Mouse (Mus musculus) heart, postnatal 10 days (tissue): ENCODE data around the gene Adgrl1. TPM values are rescaled to one million over a fixed set of nuclear protein-coding genes. Genes with fewer than 3 reads are reported as not detected.

Experiments used
- DNase-seq, 2 experiments: peaks; one replicate each; pipeline ENCODE4 v3.0.0; 2021
- intact Hi-C: fragments of 180-260 bp; cut with DNase I; formaldehyde crosslinking; loops from one replicate; pipeline ENCODE4 v1.15.1; 2025
- total RNA-seq, 2 experiments: library from RNA; stranded (reverse); gene quantifications; 2 replicates each; pipeline ENCODE4 v1.2.3; 2021

Adgrl1 gene
- total RNA-seq, 2 experiments from 2014 or later = 29.8 to 29.9 TPM

DNA sequence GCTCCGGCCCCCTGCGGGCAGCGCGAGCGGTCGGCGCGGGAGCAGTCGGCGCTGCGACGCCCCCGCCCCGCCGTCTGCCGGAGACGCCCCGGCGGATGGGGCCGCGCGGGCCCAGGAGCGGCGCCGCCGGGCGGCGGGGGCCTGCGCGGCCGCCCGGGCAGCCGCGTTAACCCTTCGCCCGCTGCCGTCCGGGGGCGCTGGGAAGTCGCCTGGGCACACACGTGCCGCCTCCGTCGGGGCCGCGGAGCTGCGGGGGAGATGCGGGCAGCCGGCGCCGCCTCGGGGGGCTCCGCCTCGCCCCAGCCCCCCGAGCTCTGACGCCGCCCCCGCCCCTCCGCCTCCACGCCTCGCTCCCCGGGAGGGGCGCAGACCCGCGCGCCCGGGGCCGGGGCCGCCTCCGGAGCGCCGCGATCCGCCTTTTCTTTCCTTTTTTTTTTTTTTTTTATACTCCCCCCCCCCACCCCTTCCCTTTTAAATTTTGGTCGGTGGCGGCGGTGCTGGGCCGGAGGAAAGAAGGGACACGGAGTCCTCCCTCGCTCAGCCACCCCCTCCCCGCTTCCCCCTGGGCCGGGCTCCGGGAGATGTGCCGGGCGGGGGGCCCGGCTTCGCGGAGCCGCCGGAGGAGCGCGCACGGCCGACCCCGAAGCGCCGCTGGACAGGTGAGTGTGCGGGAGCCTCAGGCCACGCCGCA is 506 bp downstream of the Adgrl1 start:
- DNase-seq = peak in 1 of 2 experiments; percentile 14
- intact Hi-C loops = loop anchor here (1.0 kb wide), 1 partner anchor 55 kb away; the partner anchor contains the start of genes Asf1b and Gm10644

DNA sequence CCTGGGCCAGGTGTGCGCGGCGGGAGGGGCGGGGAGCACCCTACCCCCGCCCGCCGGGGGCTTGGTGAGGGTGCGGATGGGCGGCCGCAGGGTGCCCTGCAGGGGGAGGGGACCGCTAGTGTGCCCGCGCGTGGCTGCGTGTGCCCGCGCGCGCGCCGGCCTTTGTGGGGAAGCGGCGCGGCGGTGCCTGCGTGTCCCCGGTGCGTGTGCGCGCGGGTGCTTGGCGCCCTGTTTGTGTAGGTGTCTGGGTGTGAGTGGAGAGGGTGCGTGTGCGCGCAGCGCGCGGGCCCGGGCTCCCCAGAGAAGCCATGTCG is 1.0 kb downstream of the Adgrl1 start:
- DNase-seq = no peak
- intact Hi-C loops = loop anchor here (1.0 kb wide), 1 partner anchor 54 kb away; the partner anchor contains the start of genes Asf1b and Gm10644

- intact Hi-C loops = no loop called here
- no peak for DNase-seq
These were observed 1.9 kb downstream of the Adgrl1 start for GRCm38 (mm10) chr8:83901566-83902485.

DNA sequence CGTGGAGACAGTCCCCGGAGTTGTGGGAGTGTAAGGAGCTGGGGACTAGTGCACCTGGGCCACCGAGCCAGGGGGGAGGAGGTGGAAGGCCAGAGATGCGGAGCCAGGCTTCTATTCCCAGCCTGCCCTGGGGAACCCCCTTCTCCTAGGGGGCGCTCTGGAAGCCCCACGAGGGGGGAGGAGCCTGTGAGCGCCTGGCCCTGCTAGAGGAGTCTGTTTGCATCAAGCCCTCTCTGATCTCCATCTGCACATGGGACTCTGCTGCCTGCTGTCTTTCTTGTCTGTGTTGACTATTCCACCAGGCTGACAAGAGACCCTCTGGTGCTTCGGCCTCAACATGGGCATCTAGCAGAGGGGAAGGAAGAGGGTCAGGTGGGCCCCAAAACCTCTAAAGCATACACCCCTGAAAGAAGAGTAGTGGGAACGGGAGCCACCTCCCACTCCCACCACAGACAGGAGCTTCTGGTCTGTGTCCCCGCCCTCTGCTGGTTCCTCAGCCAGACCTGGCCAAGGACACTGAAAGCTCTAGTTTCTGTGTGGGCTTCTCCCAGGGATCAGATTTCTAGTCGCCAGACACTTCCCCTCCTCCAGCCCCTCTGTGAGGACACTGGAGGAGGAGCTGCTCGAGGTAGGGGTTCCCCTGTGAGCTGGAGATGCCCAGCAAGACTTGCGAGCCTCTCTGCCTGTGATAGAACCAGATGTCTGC is 3.2 kb downstream of the Adgrl1 start:
- intact Hi-C loops = no loop called here
- DNase-seq = peak in 1 of 2 experiments; percentile 24

DNA sequence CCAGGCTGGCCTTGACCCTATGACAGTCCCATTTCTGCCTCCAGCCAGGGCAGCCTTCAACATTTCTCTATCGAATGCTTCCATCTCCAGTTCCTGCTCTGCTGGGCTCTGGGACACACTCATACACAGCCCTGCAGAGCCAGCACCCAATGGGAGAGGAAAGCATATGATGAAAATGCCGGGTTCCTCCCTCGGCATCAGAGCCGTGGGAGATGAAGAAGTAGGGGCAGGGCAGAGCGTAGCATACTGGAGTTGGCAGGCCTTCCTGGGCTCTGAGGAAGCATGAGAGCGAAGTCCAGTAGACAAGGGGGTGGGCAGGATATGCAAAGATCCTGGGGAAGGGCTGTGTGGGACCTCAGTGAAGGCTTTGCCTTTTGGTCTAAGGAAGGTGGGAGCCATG is 8.7 kb downstream of the Adgrl1 start:
- intact Hi-C loops = no loop called here
- DNase-seq = no peak

- intact Hi-C loops = no loop called here
These were observed 9.4 kb downstream of the Adgrl1 start for GRCm38 (mm10) chr8:83909311-83909710.

GRCm38 (mm10) chr8:83911809-83912731 is 12.2 kb downstream of the Adgrl1 start:
- intact Hi-C loops = no loop called here
- no peak for DNase-seq

More at GRCm38 (mm10) chr8:83909311-83909710, 9.4 kb downstream of the Adgrl1 start:
- no peak for DNase-seq

DNA sequence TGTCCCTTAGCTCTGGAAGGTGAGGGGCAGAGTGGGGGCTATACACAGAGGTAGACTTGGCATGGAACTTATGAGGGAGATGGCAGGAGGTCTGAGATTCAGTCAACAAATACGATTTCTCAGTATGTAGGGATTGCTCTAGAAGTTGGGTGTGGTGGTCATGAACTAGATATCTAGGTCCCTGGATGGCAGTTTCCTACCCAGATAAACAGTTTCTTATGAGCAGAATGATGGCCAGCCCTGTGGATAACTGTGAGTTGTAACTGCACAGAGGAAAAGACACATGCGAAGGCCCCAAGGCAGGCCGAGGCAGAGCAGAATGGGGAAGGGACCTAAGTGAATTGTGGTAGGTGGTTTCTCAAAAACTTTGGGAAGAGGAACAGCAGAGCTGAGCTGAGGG is 14.3 kb downstream of the Adgrl1 start:
- no peak for DNase-seq
- intact Hi-C loops = no loop called here

DNA sequence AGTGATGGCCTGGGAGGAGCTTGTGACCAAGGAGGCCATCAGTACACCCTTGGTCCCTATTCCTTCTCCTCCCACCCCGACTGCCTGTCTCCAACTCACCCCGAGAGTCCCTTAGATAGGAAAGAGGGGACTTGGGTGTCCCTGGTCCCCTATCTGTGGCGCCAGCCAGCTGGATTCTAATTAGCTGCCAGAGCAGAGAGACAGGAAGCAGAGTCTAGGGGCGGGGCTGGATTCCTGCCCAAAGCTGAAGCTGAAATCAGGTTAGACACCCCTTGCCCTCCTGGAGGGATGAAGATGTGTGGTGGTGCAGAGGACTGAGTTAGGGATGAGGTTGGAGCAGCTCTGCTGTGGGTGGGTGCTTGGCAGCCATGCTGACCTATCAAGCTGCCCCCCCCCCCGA is 15.0 kb downstream of the Adgrl1 start:
- DNase-seq = peak in 1 of 2 experiments; percentile 19
- intact Hi-C loops = no loop called here

GRCm38 (mm10) chr8:83916015-83916414 is 16.1 kb downstream of the Adgrl1 start:
- intact Hi-C loops = no loop called here
- DNase-seq = no peak

GRCm38 (mm10) chr8:83917566-83917965 is 17.7 kb downstream of the Adgrl1 start:
- intact Hi-C loops = no loop called here
- DNase-seq = no peak

GRCm38 (mm10) chr8:83921558-83921957 is 21.7 kb downstream of the Adgrl1 start:
- DNase-seq = peak; percentile 76 to 90
- intact Hi-C loops = loop anchor here (1.0 kb wide), 1 partner anchor 138 kb away; no protein-coding TSS in a partner anchor

DNA sequence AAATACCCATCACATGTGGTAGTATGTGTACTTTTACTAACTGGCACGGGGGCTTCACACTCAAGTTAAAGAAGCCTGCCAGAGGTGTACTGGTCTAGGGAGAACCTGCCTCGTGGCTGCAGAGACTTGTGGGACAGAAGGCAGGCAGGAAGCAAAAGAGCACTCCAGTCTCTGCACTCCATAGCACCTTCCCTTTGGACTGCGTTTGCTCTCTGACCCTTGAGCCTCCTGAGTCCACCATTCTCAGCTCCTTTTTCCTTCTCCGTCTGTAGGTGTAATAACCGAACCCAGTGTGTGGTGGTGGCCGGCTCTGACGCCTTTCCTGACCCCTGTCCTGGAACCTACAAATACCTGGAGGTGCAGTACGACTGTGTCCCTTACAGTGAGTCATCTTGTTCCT is 22.8 kb downstream of the Adgrl1 start:
- intact Hi-C loops = no loop called here
- DNase-seq = no peak

DNA sequence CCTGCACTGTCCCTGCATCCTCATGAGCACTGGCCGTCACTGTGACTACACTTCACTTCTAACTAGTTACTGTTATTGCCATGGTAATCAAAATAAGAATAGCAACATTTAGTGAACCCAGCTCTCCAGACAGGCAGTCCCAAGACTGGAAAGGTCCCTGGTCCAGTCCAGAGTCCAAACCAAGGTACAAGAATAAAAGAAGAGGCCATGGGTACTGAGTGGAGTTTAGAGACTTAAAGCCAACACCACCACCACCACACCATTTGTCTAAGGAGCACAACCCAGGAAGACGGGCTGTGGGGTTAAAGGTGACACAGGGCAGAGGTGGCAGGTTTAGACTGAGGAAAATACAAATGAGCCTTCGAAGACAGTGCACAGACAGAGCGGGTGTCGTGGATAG is 24.7 kb downstream of the Adgrl1 start:
- intact Hi-C loops = no loop called here
- DNase-seq = no peak

- intact Hi-C loops = no loop called here
- no peak for DNase-seq
These were observed 26.4 kb downstream of the Adgrl1 start for GRCm38 (mm10) chr8:83926266-83926665.

GRCm38 (mm10) chr8:83934222-83934621 is 34.3 kb downstream of the Adgrl1 start:
- intact Hi-C loops = no loop called here
- no peak for DNase-seq

GRCm38 (mm10) chr8:83934994-83935393 is 35.1 kb downstream of the Adgrl1 start:
- no peak for DNase-seq
- intact Hi-C loops = no loop called here

DNA sequence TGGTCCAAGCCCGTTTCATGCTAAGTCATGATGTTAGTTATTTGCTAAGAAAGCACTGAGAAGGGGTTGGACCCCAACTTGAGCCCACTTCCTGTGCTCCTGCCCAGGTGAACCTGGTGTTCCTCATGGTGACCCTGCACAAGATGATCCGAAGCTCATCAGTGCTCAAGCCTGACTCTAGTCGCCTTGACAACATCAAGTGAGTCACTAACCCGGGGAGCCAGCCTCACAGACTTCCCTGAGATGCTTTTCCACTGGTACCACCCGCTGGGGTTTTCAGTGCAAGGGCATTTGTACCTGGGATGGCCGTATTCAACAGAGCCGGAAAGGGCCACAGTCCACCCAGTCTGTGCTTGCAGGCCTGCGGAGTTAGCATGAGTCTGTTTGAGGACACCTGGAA is 35.5 kb downstream of the Adgrl1 start:
- no peak for DNase-seq
- intact Hi-C loops = no loop called here

GRCm38 (mm10) chr8:83937645-83938044 is 37.7 kb downstream of the Adgrl1 start:
- intact Hi-C loops = no loop called here
- DNase-seq = no peak

DNA sequence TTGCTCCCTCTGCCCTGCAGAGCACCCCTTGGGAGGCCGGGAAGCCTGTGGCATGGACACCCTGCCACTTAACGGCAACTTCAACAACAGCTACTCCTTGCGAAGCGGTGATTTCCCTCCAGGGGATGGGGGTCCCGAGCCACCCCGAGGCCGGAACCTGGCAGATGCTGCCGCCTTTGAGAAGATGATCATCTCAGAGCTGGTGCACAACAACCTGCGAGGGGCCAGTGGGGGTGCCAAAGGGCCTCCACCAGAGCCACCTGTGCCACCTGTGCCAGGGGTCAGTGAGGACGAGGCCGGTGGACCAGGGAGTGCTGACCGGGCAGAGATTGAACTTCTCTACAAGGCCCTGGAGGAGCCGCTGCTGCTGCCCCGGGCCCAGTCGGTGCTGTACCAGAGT is 38.4 kb downstream of the Adgrl1 start:
- DNase-seq = no peak
- intact Hi-C loops = no loop called here
